Comparison of ENCODE assay signal across 11 mouse cellular contexts in genomic region chr5:122079796-122080195, GRCm38 (mm10). TPM values are rescaled to one million over a fixed set of nuclear protein-coding genes. Genes with fewer than 3 reads are reported as not detected.
DNase-seq lines count a peak whose midpoint lies in the region; ATAC-seq and TF ChIP-seq lines count a peak whose summit lies in the region.
"Had no signal": no experiment of that assay in that cellular context is flagged by ENCODE, and none has a peak within 500 bp of the region (broad histone marks: within the 10 kb centered on the region; RNA-seq: fewer than 3 reads in every experiment).

No protein-coding gene starts in this region.

- TF ChIP-seq CTCF in kidney, postnatal 0 days (IDR thresholded peaks at IDR 0.05; ENCODE audit: low read depth), result peak; percentile 55
- peak; percentile 91 for TF ChIP-seq CTCF in testis, adult 2 months (IDR thresholded peaks at IDR 0.05; ENCODE audit: control insufficient read depth, insufficient read depth, insufficient replicate concordance, low read depth, low read length)

- no peak overlapping the region for H3K27ac ChIP-seq in kidney, postnatal 0 days
- no peak overlapping the region for H3K27ac ChIP-seq in testis, adult 2 months (ENCODE audit: control insufficient read depth, insufficient read depth, low read depth, low read length)
- H3K27ac ChIP-seq: hindbrain, embryonic 15.5 days; liver, embryonic 15.5 days; neural tube, embryonic 15.5 days had no signal

- ATAC-seq in kidney, postnatal 0 days (replicated peaks; ENCODE audit: low FRiP score, low read depth), result no peak

- DNase-seq in kidney, postnatal 0 days (ENCODE audit: low spot score), result no peak
- DNase-seq in kidney, postnatal 14 days, result no peak
- DNase-seq in testis, postnatal 14 days (ENCODE audit: low spot score), result no peak
- DNase-seq in WW6 (ENCODE audit: low read depth, low spot score), result peak; percentile 54
- DNase-seq in splenic B cell, adult 2 months (ENCODE audit: low read depth, low spot score), result peak; percentile 35
- DNase-seq in neural tube, embryonic 10.5 days (ENCODE audit: extremely low spot score, low spot score), result no peak

- no peak overlapping the region for H3K4me2 ChIP-seq in kidney, postnatal 0 days (ENCODE audit: low read length)
- H3K4me2 ChIP-seq: hindbrain, embryonic 15.5 days; liver, embryonic 15.5 days; midbrain, embryonic 11.5 days; neural tube, embryonic 15.5 days had no signal

- H3K9ac ChIP-seq in kidney, postnatal 0 days (ENCODE audit: low read depth, low read length), result no peak overlapping the region
- H3K9ac ChIP-seq: hindbrain, embryonic 15.5 days; liver, embryonic 15.5 days; neural tube, embryonic 15.5 days had no signal

- no peaks in the 10 kb centered on the region for H3K9me3 ChIP-seq in kidney, postnatal 0 days (replicated peaks; ENCODE audit: low read length)
- H3K9me3 ChIP-seq: hindbrain, embryonic 15.5 days; liver, embryonic 15.5 days; neural tube, embryonic 15.5 days had no signal

- 87% methylated on average over 7 of the region's 7 CpGs for WGBS in kidney, postnatal 0 days

- 0 out of 2 replicates have a peak, but pooled peaks cover 8% of the 10 kb centered on the region for H3K4me1 ChIP-seq in kidney, postnatal 0 days (replicated peaks; ENCODE audit: insufficient read depth, low read length)
- H3K4me1 ChIP-seq in testis, adult 2 months (ENCODE audit: control insufficient read depth, insufficient read depth, low read length), result no peaks in the 10 kb centered on the region
- H3K4me1 ChIP-seq: hindbrain, embryonic 15.5 days; neural tube, embryonic 15.5 days had no signal

- no peaks in the 10 kb centered on the region for H3K36me3 ChIP-seq in kidney, postnatal 0 days (ENCODE audit: insufficient read depth, low read length)
- H3K36me3 ChIP-seq in testis, adult 2 months (ENCODE audit: control insufficient read depth, insufficient read depth, low read length), result no peaks in the 10 kb centered on the region
- no peaks in the 10 kb centered on the region for H3K36me3 ChIP-seq in splenic B cell, adult 2 months (ENCODE audit: control insufficient read depth, insufficient read depth, low read length, poor library complexity, severe bottlenecking)
- H3K36me3 ChIP-seq: hindbrain, embryonic 15.5 days; liver, embryonic 15.5 days; neural tube, embryonic 15.5 days had no signal

- no peak for TF ChIP-seq POLR2A in testis, adult 2 months (IDR thresholded peaks at IDR 0.05; ENCODE audit: control insufficient read depth, low read depth, low read length)

- no peak overlapping the region for H3K4me3 ChIP-seq in kidney, postnatal 0 days (replicated peaks; ENCODE audit: low read depth, low read length)
- no peak overlapping the region for H3K4me3 ChIP-seq in testis, adult 2 months (ENCODE audit: control insufficient read depth, low read depth, low read length)
- H3K4me3 ChIP-seq: hindbrain, embryonic 15.5 days; liver, embryonic 15.5 days; neural tube, embryonic 15.5 days had no signal

- no peaks in the 10 kb centered on the region for H3K27me3 ChIP-seq in kidney, postnatal 0 days (ENCODE audit: insufficient read depth, low read length)
- H3K27me3 ChIP-seq in testis, adult 2 months (ENCODE audit: control insufficient read depth, insufficient read depth, low read length), result no peaks in the 10 kb centered on the region
- H3K27me3 ChIP-seq in splenic B cell, adult 2 months (ENCODE audit: control insufficient read depth, insufficient read depth, low read length, poor library complexity, severe bottlenecking), result no peaks in the 10 kb centered on the region
- H3K27me3 ChIP-seq: hindbrain, embryonic 15.5 days; liver, embryonic 15.5 days; neural tube, embryonic 15.5 days had no signal

RNA-seq across cellular contexts. Expression of gene Myl2, which starts 21.0 kb away (rescaled TPM):
- polyA plus RNA-seq in kidney, postnatal 0 days (2015; fragmentation: Nextera tagmentation; extraction: Ambion mirVana), result 0.80 and 1.4 TPM in 2 replicates
- polyA plus RNA-seq in testis, adult 2 months (2012; rRNA removed), result 1.4 and 1.5 TPM in 2 replicates

RNA-seq across cellular contexts. Expression of gene Cux2, which starts 29.9 kb away (rescaled TPM):
- polyA plus RNA-seq in kidney, postnatal 0 days (2015; fragmentation: Nextera tagmentation; extraction: Ambion mirVana), result 5.1 and 5.9 TPM in 2 replicates
- polyA plus RNA-seq in testis, adult 2 months (2012; rRNA removed), result 7.5 and 9.1 TPM in 2 replicates

Comparison
In these comparisons a context has a peak if more than half of its experiments do, and no peak if none do; other contexts are left out.
1. DNase-seq: peak in WW6 (single experiment) and splenic B cell, adult 2 months (single experiment); none in kidney, postnatal 0 days (single experiment), kidney, postnatal 14 days (single experiment), testis, postnatal 14 days (single experiment) and neural tube, embryonic 10.5 days (single experiment).